Mouse (Mus musculus) intestine, postnatal 0 days (tissue): ENCODE measurements around the gene Cdc7. TPM values are rescaled to one million over a fixed set of nuclear protein-coding genes. Genes with fewer than 3 reads are reported as not detected.
"Not testable (repeated sequence)": the region's sequence is repeated elsewhere in the genome, so short reads cannot be mapped to it uniquely, and the experiment has no call there.

ENCODE experiments used
- ATAC-seq: fragments of 200-750 bp; cut with Nextera tagmentation; 2 replicates; pipeline ENCODE4 v1.8.0; 2017; ENCODE audit warnings: mild to moderate bottlenecking, moderate TSS enrichment, moderate library complexity
- H3K27ac ChIP-seq: fragments of 300-500 bp; sonication (generic); 2 replicates; pipeline ENCODE4 v1.5.1; 2014; ENCODE audit warnings: mild to moderate bottlenecking, low read depth, low read length, moderate library complexity
- H3K27me3 ChIP-seq: fragments of 300-500 bp; sonication (generic); replicated peaks from 2 replicates; pipeline ENCODE4 v1.6.1; 2014; ENCODE audit warnings: low read length, mixed read lengths; ENCODE audit not compliant: control insufficient read depth, insufficient read depth
- H3K36me3 ChIP-seq: fragments of 300-500 bp; sonication (generic); 2 replicates; pipeline ENCODE4 v1.6.1; 2014; ENCODE audit warnings: mild to moderate bottlenecking, moderate library complexity; ENCODE audit not compliant: control insufficient read depth, insufficient read depth
- H3K4me1 ChIP-seq: fragments of 300-500 bp; sonication (generic); replicated peaks from 2 replicates; pipeline ENCODE4 v1.6.1; 2014; ENCODE audit warnings: antibody characterized with exemption, low read length, mixed read lengths; ENCODE audit not compliant: control insufficient read depth, insufficient read depth
- H3K4me2 ChIP-seq: fragments of 300-500 bp; sonication (generic); replicated peaks from 2 replicates; pipeline ENCODE4 v1.6.1; 2014; ENCODE audit warnings: low read depth, mild to moderate bottlenecking, moderate library complexity
- H3K4me3 ChIP-seq: fragments of 300-500 bp; sonication (generic); 2 replicates; pipeline ENCODE4 v1.5.1; 2014; ENCODE audit warnings: low read depth, low read length
- H3K9ac ChIP-seq: fragments of 300-500 bp; sonication (generic); 2 replicates; pipeline ENCODE4 v1.6.1; 2014; ENCODE audit warnings: mild to moderate bottlenecking, low read depth, low read length
- H3K9me3 ChIP-seq: fragments of 300-500 bp; sonication (generic); 2 replicates; pipeline ENCODE4 v1.6.1; 2016; ENCODE audit warnings: mixed run types; ENCODE audit not compliant: control insufficient read depth
- CTCF ChIP-seq: sonication (generic); IDR thresholded peaks from 2 replicates; pipeline ENCODE4 v1.5.1; 2016; ENCODE audit warnings: low read depth, mild to moderate bottlenecking, control low read depth, antibody characterized with exemption, moderate library complexity
- WGBS: fragments of 180-500 bp; shearing (Covaris S2); extraction: QIAGEN DNeasy Blood & Tissue Kit; methylation state at CpG from one replicate; pipeline ENCODE4 v1.1.7; 2014; 5-methylcytosine and 5-hydroxymethylcytosine counted together
- polyA plus RNA-seq: library from polyadenylated mRNA; unstranded; fragments of >200 nt; fragmentation: Nextera tagmentation; extraction: Ambion mirVana; gene quantifications from 2 replicates; pipeline ENCODE4 v1.2.1, GENCODE M21; 2015

Gene Cdc7
- polyA plus RNA-seq, 1 experiment from 2014 or later: 5.5 TPM

DNA sequence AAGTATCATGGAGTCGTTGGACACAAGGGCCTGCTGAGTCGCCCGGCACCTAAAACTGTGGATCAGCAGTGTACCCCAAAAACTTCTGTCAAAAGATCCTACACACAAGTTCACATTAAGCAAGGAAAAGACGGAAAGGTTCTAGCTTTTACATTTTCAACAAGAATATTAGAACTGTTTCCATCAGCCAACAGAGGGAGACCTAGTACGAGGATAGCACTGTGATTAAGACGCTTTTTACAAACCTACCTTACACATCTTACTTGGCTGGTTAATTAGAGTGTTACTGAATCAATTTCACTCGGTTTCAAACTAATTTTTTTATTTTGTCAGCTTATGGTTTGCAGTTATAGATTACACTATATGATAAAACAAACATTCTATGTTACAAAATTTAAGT lies 9.8 kb downstream of the Cdc7 start:
- Histone ChIP-seq H3K4me3 (no peak overlapping the region), H3K4me1 (no peaks in the 10 kb centered on the region), H3K27me3 (no peaks in the 10 kb centered on the region), H3K27ac (no peak overlapping the region), H3K9me3 (no peaks in the 10 kb centered on the region), H3K4me2 (no peak overlapping the region), H3K9ac (no peak overlapping the region), H3K36me3 (peaks cover 24% of the 10 kb centered on the region; the same call in 1 of the 2 replicates)
- peak; percentile 51 for TF ChIP-seq CTCF
- 82% methylated on average over 7 of the region's 7 CpGs for WGBS
- no peak for ATAC-seq

GRCm38 (mm10) chr5:106979156-106979555 lies 15.0 kb downstream of the Cdc7 start:
- H3K27ac ChIP-seq: no peak overlapping the region
- TF ChIP-seq CTCF: no peak
- ATAC-seq: no peak
- H3K4me1 ChIP-seq: no peaks in the 10 kb centered on the region
- no peak overlapping the region for H3K4me2 ChIP-seq
- H3K27me3 ChIP-seq: no peaks in the 10 kb centered on the region
- no peak overlapping the region for H3K4me3 ChIP-seq
- peaks cover 12% of the 10 kb centered on the region; the same call in 1 of the 2 replicates for H3K36me3 ChIP-seq
- WGBS: 73% methylated on average over 7 of the region's 7 CpGs
- no peaks in the 10 kb centered on the region for H3K9me3 ChIP-seq
- H3K9ac ChIP-seq: no peak overlapping the region

DNA sequence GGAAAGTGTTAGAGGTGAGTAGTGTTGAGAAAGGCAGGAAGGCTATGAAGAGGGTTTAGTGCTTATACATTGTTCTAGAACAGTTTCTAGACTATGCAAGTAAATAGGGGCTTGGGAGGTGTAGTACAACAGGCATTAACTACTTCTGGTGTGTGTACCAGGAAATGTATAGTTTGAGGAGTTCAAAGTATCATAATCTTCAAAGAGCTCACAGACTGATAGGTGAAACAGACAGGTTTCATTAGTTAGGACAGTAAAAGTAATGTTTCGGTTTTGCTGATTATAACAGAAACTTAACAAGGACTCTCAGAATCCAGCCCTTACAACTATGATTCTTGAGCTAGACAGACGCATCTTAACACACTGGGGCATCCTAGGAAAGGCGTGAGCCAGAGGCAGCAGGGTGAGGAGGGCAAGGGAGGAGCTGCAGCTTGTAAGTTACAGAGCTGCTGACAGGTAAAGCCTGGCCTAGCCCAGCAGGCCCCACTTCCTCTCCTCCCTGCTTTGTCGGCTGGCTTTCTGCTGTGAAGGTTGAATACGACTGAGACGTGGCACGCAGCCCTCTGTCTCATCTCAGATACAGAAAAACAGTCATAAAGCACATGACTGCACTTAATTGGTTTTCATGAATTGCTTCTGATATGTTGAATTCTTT lies 18.3 kb downstream of the Cdc7 start:
- H3K27me3 ChIP-seq: no peaks in the 10 kb centered on the region
- ATAC-seq: peak; percentile 76
- peak overlapping the region; percentile 24; the same call in 1 of the 2 replicates for H3K4me2 ChIP-seq
- H3K9ac ChIP-seq: no peak overlapping the region
- WGBS: 35% methylated on average over 7 of the region's 7 CpGs
- H3K4me1 ChIP-seq: no peaks in the 10 kb centered on the region
- peak overlapping the region; percentile 57 for H3K27ac ChIP-seq
- H3K36me3 ChIP-seq: no peaks in the 10 kb centered on the region
- no peak overlapping the region for H3K4me3 ChIP-seq
- no peak for TF ChIP-seq CTCF
- no peaks in the 10 kb centered on the region for H3K9me3 ChIP-seq

GRCm38 (mm10) chr5:106984934-106985333 lies 20.8 kb downstream of the Cdc7 start:
- not testable (repeated sequence) for H3K4me2 ChIP-seq, H3K27me3 ChIP-seq, ATAC-seq, H3K4me1 ChIP-seq, H3K9me3 ChIP-seq, H3K27ac ChIP-seq, H3K9ac ChIP-seq, H3K4me3 ChIP-seq, H3K36me3 ChIP-seq
- WGBS: 89% methylated on average over 3 of the region's 3 CpGs

- 44% methylated on average over 2 of the region's 2 CpGs for WGBS
- ATAC-seq: no peak
Measured at GRCm38 (mm10) chr5:106985594-106985993, 21.5 kb downstream of the Cdc7 start.

DNA sequence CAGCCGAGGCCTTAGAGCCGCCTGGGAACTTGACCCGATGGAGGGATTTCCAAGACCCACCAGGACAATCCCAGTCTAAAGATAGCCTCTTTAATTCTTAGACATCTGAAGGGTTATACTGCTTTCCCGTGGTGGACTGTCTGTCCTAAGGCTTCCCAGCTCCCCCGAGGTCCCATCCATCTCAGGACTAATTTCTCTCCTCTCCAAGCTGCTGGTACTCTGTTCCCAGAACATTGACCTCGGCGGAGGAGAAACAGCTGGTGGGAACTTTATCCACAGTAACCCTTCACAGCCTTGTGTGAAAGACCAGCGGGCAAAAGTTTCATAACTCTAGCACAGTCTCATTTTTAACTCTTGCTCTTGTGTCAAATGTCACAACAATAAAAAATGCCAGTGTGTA lies 25.1 kb downstream of the Cdc7 start:
- WGBS: 50% methylated on average over 8 of the region's 8 CpGs
- Histone ChIP-seq H3K9me3 (no peaks in the 10 kb centered on the region), H3K27ac (no peak overlapping the region), H3K9ac (no peak overlapping the region), H3K27me3 (no peaks in the 10 kb centered on the region), H3K4me2 (no peak overlapping the region), H3K4me1 (no peaks in the 10 kb centered on the region), H3K4me3 (no peak overlapping the region), H3K36me3 (no peaks in the 10 kb centered on the region)
- TF ChIP-seq CTCF: no peak
- ATAC-seq: no peak

More at GRCm38 (mm10) chr5:106985594-106985993, 21.5 kb downstream of the Cdc7 start:
- no peak for TF ChIP-seq CTCF
- no peak overlapping the region for H3K9ac ChIP-seq
- no peaks in the 10 kb centered on the region for H3K4me1 ChIP-seq
- no peaks in the 10 kb centered on the region for H3K36me3 ChIP-seq
- H3K27ac ChIP-seq: no peak overlapping the region
- no peak overlapping the region for H3K4me3 ChIP-seq
- no peaks in the 10 kb centered on the region for H3K27me3 ChIP-seq
- H3K4me2 ChIP-seq: no peak overlapping the region
- H3K9me3 ChIP-seq: no peaks in the 10 kb centered on the region
